Mouse (Mus musculus): ENCODE measurements around the gene Chrna1. TPM values are rescaled to one million over a fixed set of nuclear protein-coding genes. Genes with fewer than 3 reads are reported as not detected.
"Not testable (repeated sequence)": the region's sequence is repeated elsewhere in the genome, so short reads cannot be mapped to it uniquely, and the experiment has no call there.

Gene Chrna1
- polyA plus RNA-seq, 1 experiment from 2014 or later: 0.26 TPM

DNA sequence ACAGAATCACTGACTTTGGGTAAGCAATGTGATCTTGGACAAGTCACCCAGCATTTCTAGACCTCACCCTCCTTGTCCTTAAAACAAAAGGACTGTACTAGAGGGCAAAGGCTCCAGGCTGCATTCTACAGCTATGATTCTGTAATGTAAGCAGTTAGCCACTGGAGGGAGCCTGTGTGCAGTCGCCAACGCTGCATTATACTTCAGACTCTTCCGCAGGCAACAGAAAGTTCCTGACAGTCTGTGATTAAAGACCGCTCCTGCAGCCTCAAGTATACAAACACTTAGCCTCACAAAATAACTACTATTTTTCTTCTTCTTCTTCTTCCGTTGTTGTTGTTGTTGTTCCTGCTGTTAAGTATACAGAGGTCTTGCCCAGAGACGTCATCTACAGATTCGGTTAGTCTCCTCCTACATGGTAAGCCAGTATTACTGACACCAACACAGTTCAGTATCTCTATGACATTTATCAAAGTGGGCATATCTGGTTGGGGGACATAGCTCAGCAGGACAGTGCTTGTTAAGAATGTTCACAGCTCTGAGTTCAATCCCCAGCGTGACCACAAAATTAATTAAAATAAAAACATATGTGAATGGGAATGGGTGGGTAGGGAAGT, 13.0 kb downstream of the Chrna1 start:
- no peak overlapping the region for H3K27ac ChIP-seq (replicated peaks)
- peaks cover 7% of the 10 kb centered on the region; the same call in 1 of the 2 replicates for H3K4me1 ChIP-seq (replicated peaks)
- H3K27me3 ChIP-seq: no peaks in the 10 kb centered on the region
- no peak overlapping the region for H3K4me3 ChIP-seq
- no peak overlapping the region for H3K9ac ChIP-seq
- peak overlapping the region; percentile 46 for H3K4me2 ChIP-seq
- H3K9me3 ChIP-seq: no peaks in the 10 kb centered on the region
- ATAC-seq (ENCODE audit: low FRiP score, low read depth): peak; percentile 46; the same call in 1 of the 2 replicates
- H3K36me3 ChIP-seq: no peaks in the 10 kb centered on the region
- 22% methylated on average over 8 of the region's 8 CpGs for WGBS

DNA sequence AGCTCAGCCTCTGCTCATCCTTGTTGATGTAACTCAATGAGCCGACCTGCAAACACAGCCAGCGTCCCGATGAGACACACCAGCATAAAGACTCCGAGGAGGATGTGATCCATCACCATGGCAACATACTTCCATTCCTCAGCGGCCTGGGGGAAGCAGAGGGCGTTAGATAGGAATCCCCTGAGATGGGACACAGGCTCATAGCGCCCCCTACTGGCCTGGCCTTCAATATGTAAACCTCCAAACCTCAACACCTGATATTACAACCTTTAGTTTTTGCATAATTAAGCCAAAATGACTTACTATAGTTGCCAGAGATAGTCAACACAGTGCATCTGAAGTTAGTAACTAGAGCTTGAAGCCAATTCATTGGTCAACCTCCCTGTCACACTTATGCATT, 14.0 kb downstream of the Chrna1 start:
- H3K4me2 ChIP-seq: no peak overlapping the region
- H3K9me3 ChIP-seq: no peaks in the 10 kb centered on the region
- ATAC-seq (ENCODE audit: low FRiP score, low read depth): no peak
- WGBS: 8% methylated on average over 7 of the region's 7 CpGs
- no peaks in the 10 kb centered on the region for H3K27me3 ChIP-seq
- no peak overlapping the region for H3K9ac ChIP-seq
- no peaks in the 10 kb centered on the region for H3K36me3 ChIP-seq
- H3K4me3 ChIP-seq: no peak overlapping the region
- H3K4me1 ChIP-seq (replicated peaks): peaks cover 16% of the 10 kb centered on the region
- no peak overlapping the region for H3K27ac ChIP-seq (replicated peaks)

DNA sequence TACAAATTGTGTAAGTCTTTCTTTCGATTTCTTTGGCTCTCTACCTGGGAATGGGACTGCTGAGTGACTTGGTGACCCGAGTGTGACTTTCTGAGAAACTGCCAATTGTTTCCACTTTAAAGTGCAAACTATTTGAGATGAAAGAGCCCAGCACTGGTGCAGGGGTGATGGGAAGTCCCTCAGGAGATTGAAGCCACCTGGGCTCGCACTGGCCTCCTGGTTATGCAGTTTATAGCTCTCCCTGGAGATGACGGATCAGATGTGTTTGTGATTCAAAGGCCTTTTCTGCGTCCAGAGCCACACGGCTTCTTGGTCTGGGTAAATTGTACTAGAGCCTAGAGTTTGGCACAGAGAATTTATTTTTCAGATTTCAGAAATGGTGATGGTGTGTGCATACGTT, 16.4 kb downstream of the Chrna1 start:
- Histone ChIP-seq H3K27me3 (no peaks in the 10 kb centered on the region), H3K9ac (no peak overlapping the region), H3K4me2 (no peak overlapping the region), H3K4me1 (replicated peaks) (peaks cover 20% of the 10 kb centered on the region), H3K9me3 (no peaks in the 10 kb centered on the region), H3K27ac (replicated peaks) (no peak overlapping the region), H3K36me3 (no peaks in the 10 kb centered on the region), H3K4me3 (no peak overlapping the region)
- 74% methylated on average over 7 of the region's 7 CpGs for WGBS
- no peak for ATAC-seq (ENCODE audit: low FRiP score, low read depth)

DNA sequence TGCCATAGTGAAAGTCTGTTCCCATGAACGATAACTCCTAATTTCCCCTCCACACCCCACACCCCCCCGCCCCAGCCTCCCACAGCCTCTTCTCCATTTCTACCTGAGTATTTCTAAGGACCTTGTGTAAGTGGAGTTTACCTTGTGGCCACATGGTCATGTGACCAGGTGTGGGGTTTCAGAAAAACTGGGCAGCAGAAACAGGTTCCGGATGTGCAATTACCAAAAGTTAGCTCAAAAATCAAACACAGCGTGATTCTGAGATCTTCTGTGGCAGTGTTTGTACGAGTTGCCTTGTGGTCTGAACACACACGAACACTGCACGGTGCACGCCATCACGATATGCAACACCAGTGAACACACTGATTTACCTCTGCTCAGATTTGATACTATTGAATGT, 17.5 kb downstream of the Chrna1 start:
- 94% methylated on average over 9 of the region's 9 CpGs for WGBS
- H3K9ac ChIP-seq: no peak overlapping the region
- H3K4me1 ChIP-seq (replicated peaks): peaks cover 20% of the 10 kb centered on the region
- H3K4me2 ChIP-seq: no peak overlapping the region
- no peak for ATAC-seq (ENCODE audit: low FRiP score, low read depth)
- no peak overlapping the region for H3K27ac ChIP-seq (replicated peaks)
- no peak overlapping the region for H3K4me3 ChIP-seq
- no peaks in the 10 kb centered on the region for H3K36me3 ChIP-seq
- no peaks in the 10 kb centered on the region for H3K9me3 ChIP-seq
- H3K27me3 ChIP-seq: no peaks in the 10 kb centered on the region

DNA sequence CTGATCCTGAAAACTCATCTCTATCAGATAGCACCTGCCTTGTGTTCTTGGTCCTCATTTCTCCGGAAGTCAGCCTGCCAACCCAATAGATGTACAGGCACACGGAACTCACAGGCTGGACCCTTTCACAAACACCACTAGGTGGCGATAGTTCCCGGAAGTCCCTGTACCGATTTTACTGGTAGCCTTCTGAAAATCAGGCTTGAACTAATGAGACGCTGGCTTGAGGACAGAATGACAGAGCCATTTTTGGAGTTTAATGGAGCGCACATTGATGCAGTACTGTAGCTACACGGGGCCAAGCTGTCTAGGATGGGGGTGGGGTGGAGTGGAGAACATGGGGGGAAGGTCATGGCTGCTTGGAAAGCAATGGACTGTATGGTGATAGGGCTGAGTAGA, 18.5 kb downstream of the Chrna1 start:
- peak; percentile 76 for ATAC-seq (ENCODE audit: low FRiP score, low read depth)
- WGBS: 5% methylated on average over 8 of the region's 8 CpGs
- Histone ChIP-seq H3K27me3 (no peaks in the 10 kb centered on the region), H3K36me3 (no peaks in the 10 kb centered on the region), H3K4me3 (peak overlapping the region; percentile 42), H3K4me2 (peak overlapping the region; percentile 62), H3K27ac (replicated peaks) (no peak overlapping the region; the same call in 1 of the 2 replicates), H3K9me3 (no peaks in the 10 kb centered on the region), H3K4me1 (replicated peaks) (peaks cover 17% of the 10 kb centered on the region), H3K9ac (peak overlapping the region; percentile 39; the same call in 1 of the 2 replicates)

DNA sequence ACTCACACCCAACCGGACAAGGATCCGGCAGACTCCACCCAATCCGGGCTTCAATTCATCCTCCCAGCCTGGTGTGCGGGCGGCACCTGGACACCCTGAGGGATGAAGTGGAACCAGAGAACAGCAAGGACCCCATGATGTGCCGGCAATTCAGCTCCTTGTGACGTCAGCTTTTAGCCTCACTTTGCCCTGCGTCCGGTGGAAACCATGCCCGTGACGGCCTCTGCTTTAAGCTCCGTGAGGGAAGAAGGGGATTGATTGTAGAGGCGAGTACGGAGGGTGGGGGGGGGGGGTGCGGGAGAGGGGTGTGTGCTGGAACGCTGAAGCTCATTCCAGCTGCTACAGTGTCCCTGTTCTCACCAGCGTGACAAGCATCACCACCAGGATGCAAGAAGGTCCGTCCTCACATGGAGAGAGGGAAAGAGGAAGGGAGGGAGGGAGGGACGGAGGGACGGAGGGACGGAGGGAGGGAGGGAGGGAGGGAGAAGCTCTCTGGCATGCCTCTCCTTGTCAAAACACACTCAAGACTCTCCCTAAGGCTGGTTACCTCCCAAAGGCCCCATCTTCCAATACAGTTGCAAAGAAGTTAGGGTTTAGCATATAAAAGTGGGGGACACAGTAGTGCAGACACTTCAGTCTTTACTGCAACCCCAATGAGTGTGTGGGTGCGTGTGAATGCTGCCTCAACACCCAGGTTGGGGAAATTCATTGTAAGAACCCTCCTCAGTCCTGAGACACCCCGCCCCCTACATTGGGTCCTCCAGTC, 19.1 kb downstream of the Chrna1 start:
- H3K4me1 ChIP-seq (replicated peaks): peaks cover 15% of the 10 kb centered on the region
- peak overlapping the region; percentile 42 for H3K4me3 ChIP-seq
- peak overlapping the region; percentile 39 for H3K9ac ChIP-seq
- H3K9me3 ChIP-seq: no peaks in the 10 kb centered on the region
- 3% methylated on average over 22 of the region's 23 CpGs for WGBS
- peak overlapping the region; percentile 62 for H3K4me2 ChIP-seq
- H3K36me3 ChIP-seq: no peaks in the 10 kb centered on the region
- H3K27ac ChIP-seq (replicated peaks): peak overlapping the region; percentile 8; the same call in 1 of the 2 replicates
- peak; percentile 60 for ATAC-seq (ENCODE audit: low FRiP score, low read depth)
- no peaks in the 10 kb centered on the region for H3K27me3 ChIP-seq

DNA sequence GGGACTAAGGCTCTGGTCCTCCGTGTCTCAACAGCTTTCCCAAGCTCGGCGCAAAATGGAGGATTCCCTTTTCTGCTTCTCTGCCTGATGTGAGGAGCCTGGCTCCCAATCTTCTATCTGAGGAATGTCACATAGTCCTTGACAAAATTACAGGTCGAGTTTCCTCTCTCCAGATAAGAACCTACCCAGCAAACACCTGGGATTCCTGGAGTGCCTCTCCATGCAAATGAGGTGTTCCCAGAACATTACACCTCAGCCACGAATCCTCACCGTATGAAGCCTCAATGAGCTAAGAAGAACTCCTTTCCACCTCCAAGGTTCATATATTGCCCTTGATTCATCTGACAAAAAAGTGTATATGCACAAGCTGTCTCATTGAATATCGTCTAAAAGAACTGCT, 19.7 kb downstream of the Chrna1 start:
- Histone ChIP-seq H3K36me3 (no peaks in the 10 kb centered on the region), H3K4me2 (peak overlapping the region; percentile 62), H3K4me1 (replicated peaks) (peaks cover 12% of the 10 kb centered on the region), H3K27me3 (no peaks in the 10 kb centered on the region), H3K27ac (replicated peaks) (no peak overlapping the region), H3K9me3 (no peaks in the 10 kb centered on the region), H3K4me3 (peak overlapping the region; percentile 42), H3K9ac (peak overlapping the region; percentile 39)
- ATAC-seq (ENCODE audit: low FRiP score, low read depth): no peak
- 42% methylated on average over 7 of the region's 7 CpGs for WGBS

DNA sequence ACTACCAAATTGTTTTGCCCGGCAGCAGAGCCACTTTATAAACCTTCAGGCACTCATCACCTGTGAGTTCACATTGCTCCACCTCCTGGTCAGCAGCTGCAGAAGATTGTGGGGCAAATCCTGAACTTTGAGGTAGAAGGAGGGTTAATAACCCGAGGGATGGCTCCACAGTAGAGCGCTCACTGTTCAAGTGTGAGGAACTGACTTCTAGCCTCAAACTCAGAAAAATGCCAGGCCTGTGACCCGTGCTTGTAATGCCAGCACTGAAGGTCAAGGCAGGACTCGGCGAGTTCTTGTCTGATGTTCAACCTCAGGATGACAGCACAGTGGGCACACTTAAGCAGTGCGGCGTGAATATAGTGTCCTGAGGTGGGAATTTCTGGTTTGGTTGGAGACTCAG, 22.2 kb downstream of the Chrna1 start:
- Histone ChIP-seq H3K4me3 (no peak overlapping the region), H3K4me1 (replicated peaks) (peaks cover 12% of the 10 kb centered on the region), H3K9ac (no peak overlapping the region), H3K9me3 (no peaks in the 10 kb centered on the region), H3K4me2 (no peak overlapping the region), H3K36me3 (no peaks in the 10 kb centered on the region), H3K27ac (replicated peaks) (no peak overlapping the region), H3K27me3 (no peaks in the 10 kb centered on the region)
- ATAC-seq (ENCODE audit: low FRiP score, low read depth): no peak
- 88% methylated on average over 8 of the region's 8 CpGs for WGBS

DNA sequence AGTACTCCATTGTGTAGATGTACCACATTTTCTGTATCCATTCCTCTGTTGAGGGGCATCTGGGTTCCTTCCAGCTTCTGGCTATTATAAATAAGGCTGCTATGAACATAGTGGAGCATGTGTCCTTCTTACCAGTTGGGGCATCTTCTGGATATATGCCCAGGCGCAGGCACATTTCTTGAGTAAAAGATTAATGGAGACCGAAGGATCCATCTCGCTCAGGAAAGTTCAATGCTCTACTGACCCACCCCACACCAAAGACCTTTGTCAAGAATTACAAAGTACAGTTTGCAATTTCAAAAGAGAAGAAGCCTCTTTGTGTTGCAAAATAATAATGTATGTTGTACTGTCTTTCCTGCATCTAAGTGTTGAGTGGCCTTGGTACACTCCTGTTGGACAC, 23.1 kb downstream of the Chrna1 start:
- not testable (repeated sequence) for H3K9me3 ChIP-seq; H3K27ac ChIP-seq (replicated peaks); H3K4me2 ChIP-seq; H3K4me3 ChIP-seq; H3K27me3 ChIP-seq; H3K9ac ChIP-seq; H3K36me3 ChIP-seq; ATAC-seq (ENCODE audit: low FRiP score, low read depth)
- 96% methylated on average over 3 of the region's 3 CpGs for WGBS
- peaks cover 12% of the 10 kb centered on the region for H3K4me1 ChIP-seq (replicated peaks)

DNA sequence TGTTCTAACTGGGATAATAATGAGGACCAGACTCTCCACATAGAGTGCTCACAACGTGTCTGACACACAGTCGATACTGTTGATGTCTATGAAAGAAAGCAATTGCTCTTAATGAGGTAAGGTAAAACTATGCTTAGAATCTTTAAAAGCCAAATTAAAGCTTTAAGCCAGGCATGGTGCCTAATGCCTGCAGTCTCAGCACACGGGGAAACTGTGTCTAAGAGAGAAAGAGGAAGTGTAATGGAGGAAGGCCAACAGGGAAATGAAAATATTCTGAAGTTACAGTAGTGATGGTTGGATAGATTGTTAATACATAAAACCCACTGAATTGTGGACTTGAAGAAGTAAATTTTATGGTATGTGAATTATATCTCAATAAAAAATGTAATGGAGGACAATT, 25.7 kb downstream of the Chrna1 start:
- 76% methylated on average over 3 of the region's 3 CpGs for WGBS
- no peak for ATAC-seq (ENCODE audit: low FRiP score, low read depth)
- Histone ChIP-seq H3K27me3 (no peaks in the 10 kb centered on the region), H3K4me3 (no peak overlapping the region), H3K27ac (replicated peaks) (no peak overlapping the region), H3K9me3 (no peaks in the 10 kb centered on the region), H3K36me3 (no peaks in the 10 kb centered on the region), H3K4me1 (replicated peaks) (no peaks in the 10 kb centered on the region), H3K4me2 (no peak overlapping the region), H3K9ac (no peak overlapping the region)

DNA sequence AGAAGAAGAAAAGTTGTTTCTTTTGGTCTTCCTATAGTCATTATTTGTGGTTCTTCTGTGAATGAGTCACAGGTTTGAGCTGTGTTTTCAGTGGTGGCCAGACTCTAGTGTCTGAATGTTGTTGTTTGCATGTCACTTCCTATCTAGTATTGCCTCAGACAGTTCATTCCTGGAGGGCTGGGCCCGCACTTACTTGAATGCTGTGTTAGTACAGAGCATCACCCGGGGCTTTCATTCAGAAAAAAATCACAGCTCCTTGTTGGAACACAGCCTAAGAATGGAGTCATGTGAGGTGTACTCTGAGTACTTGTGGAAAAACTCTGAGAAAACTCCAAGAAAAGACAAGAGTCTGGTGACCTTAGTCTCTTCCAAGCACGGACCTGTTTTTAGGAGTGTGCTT, 27.2 kb downstream of the Chrna1 start:
- H3K27ac ChIP-seq (replicated peaks): no peak overlapping the region
- WGBS: 82% methylated on average over 3 of the region's 3 CpGs
- no peak overlapping the region for H3K9ac ChIP-seq
- H3K4me2 ChIP-seq: no peak overlapping the region
- no peaks in the 10 kb centered on the region for H3K9me3 ChIP-seq
- H3K4me3 ChIP-seq: no peak overlapping the region
- no peak for ATAC-seq (ENCODE audit: low FRiP score, low read depth)
- no peaks in the 10 kb centered on the region for H3K36me3 ChIP-seq
- no peaks in the 10 kb centered on the region for H3K27me3 ChIP-seq
- no peaks in the 10 kb centered on the region for H3K4me1 ChIP-seq (replicated peaks)

DNA sequence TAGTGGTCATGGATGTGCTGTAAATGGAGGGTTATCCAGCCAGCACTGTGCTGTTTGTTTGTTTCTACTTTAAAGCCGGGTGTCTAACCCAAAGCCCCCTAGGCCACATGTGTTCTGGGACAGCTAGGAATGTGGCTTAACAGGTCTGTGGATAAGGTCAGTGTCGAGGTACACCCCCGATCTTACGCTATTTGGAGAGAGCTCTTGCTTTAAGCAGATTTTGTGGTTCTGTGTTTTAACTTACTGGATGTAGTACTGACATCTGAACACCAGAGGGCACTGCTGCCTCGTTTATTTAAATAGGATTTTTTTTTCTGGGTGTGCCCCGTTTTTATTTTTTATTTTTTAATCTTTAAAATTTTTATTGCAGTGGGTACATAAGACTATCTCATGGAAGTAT, 29.4 kb downstream of the Chrna1 start:
- Histone ChIP-seq H3K27ac (replicated peaks) (no peak overlapping the region), H3K27me3 (no peaks in the 10 kb centered on the region), H3K4me2 (peak overlapping the region; percentile 35; the same call in 1 of the 2 replicates), H3K9me3 (no peaks in the 10 kb centered on the region), H3K4me3 (no peak overlapping the region; the same call in 1 of the 2 replicates), H3K4me1 (replicated peaks) (no peaks in the 10 kb centered on the region), H3K9ac (no peak overlapping the region), H3K36me3 (no peaks in the 10 kb centered on the region)
- WGBS: 21% methylated on average over 6 of the region's 6 CpGs
- no peak for ATAC-seq (ENCODE audit: low FRiP score, low read depth)
